Mouse (Mus musculus) large intestine, adult 2 months (tissue): Measurements from ENCODE around the gene Surf6. TPM values are rescaled to one million over a fixed set of nuclear protein-coding genes. Genes with fewer than 3 reads are reported as not detected.
A peak's percentile ranks its signal among the peaks of the same experiment; 100 is the strongest.

Source experiments
- DNase-seq: peaks from one replicate; pipeline ENCODE4 v3.0.0-alpha.2; 2012; ENCODE audit warnings: low read depth, low spot score
- WGBS: fragments of 180-500 bp; shearing (Covaris S2); methylation state at CpG from one replicate; pipeline ENCODE4 v1.1.7; 2018; 5-methylcytosine and 5-hydroxymethylcytosine counted together
- polyA plus RNA-seq: library from polyadenylated mRNA; depleted of rRNA; stranded (reverse); fragments of >200 nt; gene quantifications from 2 replicates; pipeline ENCODE4 v1.2.3, GENCODE M21; 2012; rRNA removed

Surf6 gene
- 7.9 and 10.0 TPM in 2 replicates for polyA plus RNA-seq

- WGBS: under 1% methylated on average over 41 of the region's 41 CpGs
- DNase-seq: peak; percentile 89
Measured at GRCm38 (mm10) chr2:26902467-26903220, at the start of gene Surf6. Gene Surf6 (minus strand): TSS chr2:26902879.

- WGBS: 66% methylated on average over 4 of the region's 4 CpGs
- no peak for DNase-seq
Measured at GRCm38 (mm10) chr2:26952193-26952592, 49.5 kb upstream of the Surf6 start.

- no peak for DNase-seq
- WGBS: 83% methylated on average over 8 of the region's 8 CpGs
Measured at GRCm38 (mm10) chr2:26951346-26951905, 48.7 kb upstream of the Surf6 start.

GRCm38 (mm10) chr2:26950411-26950810, 47.7 kb upstream of the Surf6 start:
- DNase-seq: no peak
- WGBS: 77% methylated on average over 2 of the region's 2 CpGs

- DNase-seq: no peak
- WGBS: 60% methylated on average over 3 of the region's 3 CpGs
Measured at GRCm38 (mm10) chr2:26943253-26943652, 40.6 kb upstream of the Surf6 start.

GRCm38 (mm10) chr2:26941539-26941938, 38.9 kb upstream of the Surf6 start:
- DNase-seq: no peak
- WGBS: 37% methylated on average over 5 of the region's 5 CpGs

- WGBS: 52% methylated on average over 1 of the region's 1 CpGs
- DNase-seq: no peak
Measured at GRCm38 (mm10) chr2:26936425-26936824, 33.7 kb upstream of the Surf6 start.

- WGBS: 82% methylated on average over 2 of the region's 2 CpGs
- DNase-seq: no peak
Measured at GRCm38 (mm10) chr2:26935286-26935685, 32.6 kb upstream of the Surf6 start.

- DNase-seq: peak; percentile 80
- WGBS: 1% methylated on average over 64 of the region's 70 CpGs
Measured at GRCm38 (mm10) chr2:26933304-26934055, 30.8 kb upstream of the Surf6 start, which contains the start of the genes Surf4 and Stkld1. Gene Surf4 (minus strand): TSS chr2:26933928. Gene Stkld1 (plus strand): TSS chr2:26934047.

GRCm38 (mm10) chr2:26932473-26933303, 30.0 kb upstream of the Surf6 start:
- under 1% methylated on average over 49 of the region's 49 CpGs for WGBS
- DNase-seq: no peak

GRCm38 (mm10) chr2:26930390-26930789, 27.7 kb upstream of the Surf6 start:
- 4% methylated on average over 1 of the region's 1 CpGs for WGBS
- no peak for DNase-seq

- WGBS: 79% methylated on average over 6 of the region's 6 CpGs
- no peak for DNase-seq
Measured at GRCm38 (mm10) chr2:26927745-26928476, 25.2 kb upstream of the Surf6 start.

GRCm38 (mm10) chr2:26921784-26922183, 19.1 kb upstream of the Surf6 start:
- no peak for DNase-seq

GRCm38 (mm10) chr2:26920190-26920855, 17.6 kb upstream of the Surf6 start:
- no peak for DNase-seq
- 77% methylated on average over 6 of the region's 6 CpGs for WGBS

More at GRCm38 (mm10) chr2:26921784-26922183, 19.1 kb upstream of the Surf6 start:
- WGBS: 15% methylated on average over 9 of the region's 9 CpGs

GRCm38 (mm10) chr2:26919684-26920083, 17.0 kb upstream of the Surf6 start:
- DNase-seq: no peak
- WGBS: 77% methylated on average over 3 of the region's 3 CpGs

GRCm38 (mm10) chr2:26916738-26917137, 14.1 kb upstream of the Surf6 start:
- DNase-seq: no peak
- WGBS: under 1% methylated on average over 13 of the region's 13 CpGs

GRCm38 (mm10) chr2:26915927-26916728, 13.4 kb upstream of the Surf6 start, which contains the start of the genes Surf2 and Surf1:
Gene Surf2 (plus strand): TSS chr2:26916367.
Gene Surf1 (minus strand): TSS chr2:26916530.
- DNase-seq: no peak
- WGBS: under 1% methylated on average over 47 of the region's 47 CpGs
